Mouse (Mus musculus): Measurements from ENCODE around the gene Fjx1.

Fjx1 gene

GRCm38 (mm10) chr2:102451671-102452549, at the start of gene Fjx1:
Gene Fjx1 (minus strand): TSS chr2:102452499.
- DNase-seq (ENCODE audit: low read depth): peak; percentile 15

- DNase-seq (ENCODE audit: low read depth): no peak
Observed at GRCm38 (mm10) chr2:102500001-102500689, 47.8 kb upstream of the Fjx1 start.

- no peak for DNase-seq (ENCODE audit: low read depth)
Observed at GRCm38 (mm10) chr2:102480738-102481137, 28.4 kb upstream of the Fjx1 start.

GRCm38 (mm10) chr2:102476101-102476500, 23.8 kb upstream of the Fjx1 start:
- DNase-seq (ENCODE audit: low read depth): no peak

- no peak for DNase-seq (ENCODE audit: low read depth)
Observed at GRCm38 (mm10) chr2:102468645-102469044, 16.3 kb upstream of the Fjx1 start.

GRCm38 (mm10) chr2:102464342-102464732, 12.0 kb upstream of the Fjx1 start:
- DNase-seq (ENCODE audit: low read depth): no peak

- no peak for DNase-seq (ENCODE audit: low read depth)
Observed at GRCm38 (mm10) chr2:102463587-102464341, 11.5 kb upstream of the Fjx1 start.

GRCm38 (mm10) chr2:102461491-102461890, 9.2 kb upstream of the Fjx1 start:
- no peak for DNase-seq (ENCODE audit: low read depth)

- DNase-seq (ENCODE audit: low read depth): no peak
Observed at GRCm38 (mm10) chr2:102455126-102455525, 2.8 kb upstream of the Fjx1 start.

- DNase-seq (ENCODE audit: low read depth): peak; percentile 61
Observed at GRCm38 (mm10) chr2:102453447-102453846, 1.1 kb upstream of the Fjx1 start.

- DNase-seq (ENCODE audit: low read depth): peak; percentile 26
Observed at GRCm38 (mm10) chr2:102450761-102451670, 1.3 kb downstream of the Fjx1 start.

GRCm38 (mm10) chr2:102450248-102450760, 2.0 kb downstream of the Fjx1 start:
- DNase-seq (ENCODE audit: low read depth): peak; percentile 12

- DNase-seq (ENCODE audit: low read depth): no peak
Observed at GRCm38 (mm10) chr2:102449630-102450247, 2.6 kb downstream of the Fjx1 start.

- DNase-seq (ENCODE audit: low read depth): no peak
Observed at GRCm38 (mm10) chr2:102449056-102449455, 3.2 kb downstream of the Fjx1 start.

GRCm38 (mm10) chr2:102447831-102448230, 4.5 kb downstream of the Fjx1 start:
- no peak for DNase-seq (ENCODE audit: low read depth)

- no peak for DNase-seq (ENCODE audit: low read depth)
Observed at GRCm38 (mm10) chr2:102446851-102447250, 5.4 kb downstream of the Fjx1 start.

GRCm38 (mm10) chr2:102437357-102438030, 14.8 kb downstream of the Fjx1 start:
- DNase-seq (ENCODE audit: low read depth): no peak

GRCm38 (mm10) chr2:102433879-102434278, 18.4 kb downstream of the Fjx1 start:
- no peak for DNase-seq (ENCODE audit: low read depth)

- no peak for DNase-seq (ENCODE audit: low read depth)
Observed at GRCm38 (mm10) chr2:102431084-102431483, 21.2 kb downstream of the Fjx1 start.

GRCm38 (mm10) chr2:102427974-102428373, 24.3 kb downstream of the Fjx1 start:
- DNase-seq (ENCODE audit: low read depth): no peak
